Mouse (Mus musculus) ES-E14 (cell line): ENCODE measurements around the gene Zfp108.

Experiments
- CHD2 ChIP-seq: IDR thresholded peaks from 2 replicates; pipeline ENCODE4 v1.6.1; 2014; ENCODE audit warnings: mild to moderate bottlenecking, low read depth, low read length, inconsistent platforms
- HCFC1 ChIP-seq: IDR thresholded peaks from 2 replicates; pipeline ENCODE4 v1.6.1; 2012; ENCODE audit warnings: low read length, inconsistent platforms, borderline replicate concordance; ENCODE audit not compliant: insufficient read depth
- MAFK ChIP-seq: IDR thresholded peaks from 2 replicates; pipeline ENCODE4 v1.6.1; 2014; ENCODE audit warnings: mild to moderate bottlenecking, low read depth, low read length, inconsistent platforms; ENCODE audit not compliant: insufficient read depth
- ZC3H11A ChIP-seq: IDR thresholded peaks from 2 replicates; pipeline ENCODE4 v1.6.1; 2012; ENCODE audit warnings: low read depth, mild to moderate bottlenecking, inconsistent platforms, low read length, borderline replicate concordance
- ZNF384 ChIP-seq: IDR thresholded peaks from 2 replicates; pipeline ENCODE4 v1.6.1; 2012; ENCODE audit warnings: low read depth, low read length, inconsistent platforms

- TF ChIP-seq MAFK (no peak), HCFC1 (no peak), ZC3H11A (no peak), CHD2 (no peak), ZNF384 (no peak)
Measured at GRCm38 (mm10) chr7:24271191-24271590, 16.6 kb downstream of the Zfp108 start.
